Mouse (Mus musculus) olfactory bulb, adult 2 months (tissue): ENCODE measurements at regions not wholly inside any gene's neighbourhood (a gene's known extent, or its start where the extent isn't known, plus 50 kb on each side); places are given as distances from the start of the nearest gene placed in this dataset.

Experiments used
- CTCF ChIP-seq: fragments of 200-500 bp; IDR thresholded peaks from 2 replicates; pipeline ENCODE4 v1.5.1; 2012; ENCODE audit warnings: low read depth, mild to moderate bottlenecking, low read length, moderate library complexity; ENCODE audit not compliant: insufficient read depth
- POLR2A ChIP-seq: fragments of 200-500 bp; IDR thresholded peaks from 2 replicates; pipeline ENCODE4 v1.6.1; 2012; ENCODE audit warnings: mild to moderate bottlenecking, low read depth, low read length, moderate library complexity; ENCODE audit not compliant: insufficient read depth

DNA sequence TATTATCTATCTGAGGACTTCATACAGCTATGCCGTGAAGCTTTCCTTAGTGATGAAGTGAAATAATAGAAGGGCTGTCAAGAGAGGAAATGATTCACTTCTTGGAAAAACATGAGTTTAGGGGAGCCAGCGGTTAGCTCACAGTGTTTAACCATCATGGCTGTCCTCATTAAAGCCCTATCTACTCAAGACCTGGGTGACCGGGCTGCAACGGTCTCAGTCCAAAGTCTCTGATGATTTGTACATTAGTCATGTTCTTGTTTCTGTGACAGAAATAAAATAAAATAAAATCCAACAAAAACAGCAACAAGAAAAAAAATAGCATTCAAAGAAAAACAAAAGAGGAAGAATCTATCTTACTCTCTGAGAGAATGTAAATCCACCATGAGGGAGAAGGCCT, 555.4 kb upstream of the Kirrel3 start:
- TF ChIP-seq CTCF (no peak), POLR2A (no peak)
